Mouse (Mus musculus): ENCODE results near the gene Zfp282.

GRCm38 (mm10) chr6:47912991-47913390, 36.0 kb downstream of the Zfp282 start:
- no peak for TF ChIP-seq CTCF (IDR thresholded peaks at IDR 0.05; ENCODE audit: low read depth)
- no peak for TF ChIP-seq EP300 (IDR thresholded peaks at IDR 0.05; ENCODE audit: low read depth)
